Comparison of ENCODE assay signal across 9 mouse cellular contexts in genomic region chr3:33838877-33839276, GRCm38 (mm10). TPM values are rescaled to one million over a fixed set of nuclear protein-coding genes. Genes with fewer than 3 reads are reported as not detected.
DNase-seq lines count a peak whose midpoint lies in the region; ATAC-seq lines count a peak whose summit lies in the region.
"Had no signal": no experiment of that assay in that cellular context is flagged by ENCODE, and none has a peak within 500 bp of the region (broad histone marks: within the 10 kb centered on the region; RNA-seq: fewer than 3 reads in every experiment).

No protein-coding gene starts in this region.

- peak; percentile 8 to 11 for DNase-seq in adrenal gland, postnatal 36 days
- DNase-seq in adrenal gland, postnatal 10 days, result no peak
- peak; percentile 16 to 21 for DNase-seq in kidney, postnatal 4 days
- DNase-seq in kidney, postnatal 14 days, result no peak
- DNase-seq in left cerebral cortex, adult 11 months (ENCODE audit: low spot score), result no peak
- DNase-seq: cerebellum, adult 11-12 months had no signal

- peak; percentile 71; the same call in 1 of the 2 replicates for ATAC-seq in common myeloid progenitor, adult 5-6 weeks (replicated peaks; ENCODE audit: low read depth, poor library complexity, severe bottlenecking)
- peak; percentile 54; the same call in 1 of the 2 replicates for ATAC-seq in megakaryocyte progenitor cell, adult 5-6 weeks (replicated peaks; ENCODE audit: poor library complexity)
- no peak for ATAC-seq in cerebellum, adult (ENCODE audit: insufficient number of reproducible peaks, low FRiP score, low TSS enrichment)

RNA-seq across cellular contexts. Expression of gene Ccdc39, which starts 5.2 kb away (rescaled TPM):
- total RNA-seq in adrenal gland, postnatal 36 days (2021), result 1 to 10 TPM; 1.0 to 1.7 TPM
- 1 to 10 TPM in 1 of 2 experiments, under 1 TPM in 1; 0.96 to 1.8 TPM for total RNA-seq in adrenal gland, postnatal 10 days (2021)
- 1.3 TPM in 1 of 2 replicates, not detected in the other for total RNA-seq in common myeloid progenitor, adult 5-6 weeks (2017)
- 0.17 and 1.1 TPM in 2 replicates for total RNA-seq in megakaryocyte progenitor cell, adult 5-6 weeks (2015)
- total RNA-seq in megakaryocyte progenitor cell, adult 5-6 weeks (2017), result 0.25 and 0.74 TPM in 2 replicates

RNA-seq across cellular contexts. Expression of gene Ttc14, which starts 39.2 kb away (rescaled TPM):
- total RNA-seq in adrenal gland, postnatal 36 days (2021), result 10 to 100 TPM; 35.0 to 47.9 TPM
- 10 to 100 TPM; 33.5 to 60.7 TPM for total RNA-seq in adrenal gland, postnatal 10 days (2021)
- total RNA-seq in common myeloid progenitor, adult 5-6 weeks (2017), result 65.5 and 77.1 TPM in 2 replicates
- 21.0 and 31.7 TPM in 2 replicates for total RNA-seq in megakaryocyte progenitor cell, adult 5-6 weeks (2015)
- total RNA-seq in megakaryocyte progenitor cell, adult 5-6 weeks (2017), result 51.5 and 64.8 TPM in 2 replicates

Comparison
In these comparisons a context has a peak if more than half of its experiments do, and no peak if none do; other contexts are left out.
1. DNase-seq: peak in adrenal gland, postnatal 36 days (2 of 2) and kidney, postnatal 4 days (2 of 2); none in adrenal gland, postnatal 10 days (single experiment), kidney, postnatal 14 days (single experiment) and left cerebral cortex, adult 11 months (single experiment).